Mouse (Mus musculus) c-Kit-positive CD71-positive TER-119-negative erythroid progenitor cells, embryonic 14.5 days (primary cell): ENCODE data around the gene Acly.

Source experiments
- DNase-seq: peaks from one replicate; pipeline ENCODE4 v3.0.0-alpha.2; 2013; ENCODE audit warnings: low read depth

The Acly gene

GRCm38 (mm10) chr11:100527458-100528374, at the start of gene Acly:
Acly (minus strand) TSS chr11:100528000.
- DNase-seq = peak; percentile 98

GRCm38 (mm10) chr11:100576256-100576655, 48.5 kb upstream of the Acly start:
- DNase-seq = no peak

GRCm38 (mm10) chr11:100575484-100575855, 47.7 kb upstream of the Acly start:
- no peak for DNase-seq

GRCm38 (mm10) chr11:100574708-100575483, 47.1 kb upstream of the Acly start, which contains the start of gene Cnp:
Cnp (plus strand) TSS chr11:100574904.
- peak; percentile 40 for DNase-seq

- no peak for DNase-seq
These were observed 46.4 kb upstream of the Acly start for GRCm38 (mm10) chr11:100574188-100574587.

- DNase-seq = no peak
These were observed 43.4 kb upstream of the Acly start for GRCm38 (mm10) chr11:100571202-100571567.

GRCm38 (mm10) chr11:100570430-100571201, 42.8 kb upstream of the Acly start:
- DNase-seq = peak; percentile 58

- no peak for DNase-seq
These were observed 42.0 kb upstream of the Acly start for GRCm38 (mm10) chr11:100569789-100570188.

GRCm38 (mm10) chr11:100568692-100569091, 40.9 kb upstream of the Acly start:
- DNase-seq = no peak

- no peak for DNase-seq
These were observed 40.0 kb upstream of the Acly start for GRCm38 (mm10) chr11:100567815-100568245.

- DNase-seq = no peak
These were observed 39.4 kb upstream of the Acly start for GRCm38 (mm10) chr11:100567229-100567628.

- DNase-seq = no peak
These were observed 36.9 kb upstream of the Acly start for GRCm38 (mm10) chr11:100564703-100565102.

- no peak for DNase-seq
These were observed 36.5 kb upstream of the Acly start for GRCm38 (mm10) chr11:100564297-100564696.

GRCm38 (mm10) chr11:100561748-100562147, 33.9 kb upstream of the Acly start:
- DNase-seq = no peak

GRCm38 (mm10) chr11:100559476-100559875, 31.7 kb upstream of the Acly start:
- no peak for DNase-seq

GRCm38 (mm10) chr11:100557563-100557962, 29.8 kb upstream of the Acly start:
- no peak for DNase-seq

- DNase-seq = peak; percentile 69
These were observed 27.8 kb upstream of the Acly start for GRCm38 (mm10) chr11:100555583-100555982.

GRCm38 (mm10) chr11:100552842-100553241, 25.0 kb upstream of the Acly start:
- DNase-seq = no peak

- DNase-seq = no peak
These were observed 22.3 kb upstream of the Acly start for GRCm38 (mm10) chr11:100550101-100550500.

- no peak for DNase-seq
These were observed 21.7 kb upstream of the Acly start for GRCm38 (mm10) chr11:100549466-100549865.

GRCm38 (mm10) chr11:100548141-100548540, 20.3 kb upstream of the Acly start:
- no peak for DNase-seq

GRCm38 (mm10) chr11:100546955-100547354, 19.2 kb upstream of the Acly start:
- DNase-seq = no peak
